Mouse (Mus musculus) gastrocnemius, postnatal 36 days (tissue): ENCODE results near the gene Prkacb. TPM values are rescaled to one million over a fixed set of nuclear protein-coding genes. Genes with fewer than 3 reads are reported as not detected.
"Not testable (repeated sequence)": the region's sequence is repeated elsewhere in the genome, so short reads cannot be mapped to it uniquely, and the experiment has no call there.

Experiments
- DNase-seq, 2 experiments: peaks; one replicate each; pipeline ENCODE4 v3.0.0; 2022
- intact Hi-C: fragments of 180-260 bp; cut with DNase I; formaldehyde crosslinking; loops from one replicate; pipeline ENCODE4 v1.15.1; 2025
- total RNA-seq, 2 experiments: library from RNA; stranded (reverse); gene quantifications; 2 replicates each; pipeline ENCODE4 v1.2.3; 2021

The Prkacb gene
- total RNA-seq, 2 experiments from 2014 or later: 35.5 to 39.4 TPM

DNA sequence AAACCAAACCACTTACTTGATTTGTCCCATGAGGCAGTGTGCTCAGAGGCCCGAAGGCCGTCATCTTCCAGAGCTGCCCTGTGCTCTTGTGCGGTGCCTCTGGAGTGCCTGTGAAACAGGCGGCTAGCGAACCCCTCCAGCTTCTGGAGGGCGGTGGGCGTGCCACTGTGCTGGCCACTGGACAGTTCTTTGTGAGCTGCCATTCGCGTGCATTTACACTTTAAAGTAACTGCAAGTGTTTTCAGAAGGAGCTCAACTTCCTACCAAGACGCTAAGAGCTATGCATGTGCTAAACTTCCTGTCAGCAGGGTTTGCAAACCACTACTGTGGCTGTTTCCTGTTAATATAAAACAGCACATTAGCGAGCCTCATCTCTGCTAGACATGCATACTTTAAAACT, 31.7 kb downstream of the Prkacb start:
- DNase-seq: peak in 1 of 2 experiments; percentile 28
- intact Hi-C loops: loop anchor here (5.0 kb wide), 1 partner anchor 219 kb away; no protein-coding TSS in a partner anchor

DNA sequence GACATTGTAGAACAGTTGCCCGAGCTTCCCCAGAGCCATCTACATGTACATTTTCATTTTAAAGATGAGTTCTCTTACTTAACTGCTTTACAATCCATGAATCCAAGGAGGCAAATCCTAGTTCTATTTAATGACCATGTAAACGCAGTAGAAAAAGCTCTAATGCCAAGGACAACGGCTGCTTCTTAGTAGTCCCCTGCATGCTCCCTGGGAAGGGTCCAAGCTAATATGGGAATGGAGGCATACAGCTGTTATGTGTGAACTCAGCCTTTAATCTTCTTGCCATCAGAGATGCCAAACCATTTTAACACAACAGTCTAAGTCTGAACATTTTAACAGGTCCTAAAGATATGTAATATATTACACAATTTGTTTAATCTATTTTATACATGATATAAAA, 32.5 kb downstream of the Prkacb start:
- intact Hi-C loops: loop anchor here (5.0 kb wide), 1 partner anchor 218 kb away; no protein-coding TSS in a partner anchor
- no peak for DNase-seq

DNA sequence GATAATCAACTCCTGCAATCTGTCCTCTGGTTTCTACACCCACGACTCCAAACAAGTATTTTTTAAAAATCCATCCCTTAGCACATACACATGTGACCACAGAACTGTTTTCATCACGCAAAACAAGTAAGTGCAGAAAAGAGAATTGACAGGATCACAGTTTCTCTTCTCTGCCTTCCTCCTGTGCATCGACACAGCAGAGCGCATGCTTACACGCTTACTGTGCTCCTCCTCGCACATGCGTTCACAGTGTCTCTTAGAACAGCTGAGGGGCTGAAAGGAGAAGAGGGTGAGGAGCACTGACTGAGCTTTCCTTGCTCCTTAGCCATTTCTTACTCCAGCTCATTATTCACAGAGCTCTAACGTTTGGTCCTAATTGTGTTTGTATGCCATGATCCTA, 33.9 kb downstream of the Prkacb start:
- intact Hi-C loops: no loop called here

DNA sequence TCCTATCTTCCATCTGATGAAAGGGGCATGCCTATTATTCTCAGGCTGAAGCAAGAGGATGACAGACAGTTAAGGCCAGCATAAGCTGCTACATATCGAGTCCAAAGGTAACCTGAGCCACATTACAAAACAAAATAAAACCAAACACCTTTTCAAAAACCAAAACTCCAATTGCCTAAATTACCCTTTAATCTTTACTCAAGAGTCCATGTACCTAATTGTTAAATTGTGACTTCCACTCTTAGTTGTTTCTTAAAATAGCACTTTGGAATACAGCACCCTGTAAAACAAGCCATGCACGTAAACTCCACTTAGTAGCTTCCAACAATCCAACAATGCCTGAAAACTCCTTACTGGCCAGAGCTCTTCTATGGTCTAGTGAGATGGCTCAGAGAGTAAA, 34.3 kb downstream of the Prkacb start:
- no peak for DNase-seq
- intact Hi-C loops: no loop called here

More for the DNA sequence above, 33.9 kb downstream of the Prkacb start:
- no peak for DNase-seq

DNA sequence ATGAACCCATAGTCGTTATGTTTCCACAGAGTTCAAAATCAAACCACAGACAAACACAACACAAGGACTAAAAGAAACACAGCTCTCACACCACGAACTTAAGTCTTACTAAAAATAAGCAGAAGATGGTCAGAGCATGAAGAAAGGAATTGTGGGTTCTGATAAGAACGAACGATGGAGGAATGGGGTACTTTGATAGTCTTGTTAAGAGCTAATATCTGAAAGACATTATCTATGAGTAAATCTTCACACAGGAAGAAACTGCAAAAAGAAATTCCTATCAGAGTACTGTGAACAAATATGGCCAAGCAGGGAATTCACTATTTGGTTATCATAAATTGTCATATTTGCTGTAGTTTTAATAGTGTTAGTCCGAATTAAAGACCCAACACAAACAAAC, 36.1 kb downstream of the Prkacb start:
- DNase-seq: no peak
- intact Hi-C loops: no loop called here

DNA sequence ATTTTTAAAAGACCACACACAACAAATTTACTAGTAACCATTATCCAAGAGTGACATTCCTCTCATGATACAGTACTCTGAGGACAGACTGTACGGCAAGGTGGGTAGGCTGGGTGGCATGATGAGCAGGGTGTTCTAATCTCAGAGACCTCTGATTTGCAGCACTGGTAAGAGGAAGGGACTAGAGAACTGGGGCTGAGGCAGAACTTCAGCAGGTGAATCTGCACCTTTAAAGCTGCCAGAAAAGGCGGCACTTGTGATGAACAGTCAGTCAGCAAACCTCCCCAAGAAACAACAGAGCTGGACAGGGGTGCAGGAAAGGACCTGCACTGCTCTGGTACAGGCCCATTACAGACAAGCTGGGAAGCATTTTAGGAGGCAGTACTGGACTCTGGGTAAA, 41.9 kb downstream of the Prkacb start:
- DNase-seq: no peak
- intact Hi-C loops: no loop called here

DNA sequence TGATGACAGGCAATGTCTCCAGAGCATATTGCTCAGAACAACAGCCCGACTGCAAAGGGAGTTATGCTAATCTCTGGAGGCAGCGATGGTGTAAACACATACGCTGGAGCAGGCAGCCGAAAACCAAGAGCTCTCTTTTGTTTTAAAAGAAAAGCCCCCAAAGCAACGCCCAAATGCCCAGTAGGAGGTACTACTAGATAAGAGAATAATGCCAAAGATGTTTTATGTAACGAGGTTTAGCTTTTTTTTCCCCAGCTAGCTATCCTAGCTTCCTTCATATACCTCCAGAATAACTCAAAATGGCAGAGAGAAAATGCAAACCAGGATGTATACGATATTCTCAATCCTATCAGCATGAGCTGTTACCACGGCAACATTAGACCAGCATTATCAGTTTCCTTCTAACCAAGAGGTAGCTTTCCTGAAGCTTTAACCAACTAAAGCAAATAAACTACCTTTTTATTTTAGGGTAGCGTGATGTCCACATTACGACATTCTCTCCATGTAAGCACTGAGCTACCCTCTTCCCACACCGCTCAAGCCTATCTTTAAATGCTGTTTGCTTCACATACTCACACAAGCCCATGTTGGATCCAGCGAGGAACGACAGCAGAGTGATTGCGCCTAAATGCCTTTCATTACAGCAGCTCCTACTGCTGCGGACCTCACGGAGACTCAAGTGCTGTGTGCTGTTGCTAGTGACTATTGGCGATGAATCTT, 42.7 kb downstream of the Prkacb start:
- DNase-seq: no peak
- intact Hi-C loops: no loop called here

DNA sequence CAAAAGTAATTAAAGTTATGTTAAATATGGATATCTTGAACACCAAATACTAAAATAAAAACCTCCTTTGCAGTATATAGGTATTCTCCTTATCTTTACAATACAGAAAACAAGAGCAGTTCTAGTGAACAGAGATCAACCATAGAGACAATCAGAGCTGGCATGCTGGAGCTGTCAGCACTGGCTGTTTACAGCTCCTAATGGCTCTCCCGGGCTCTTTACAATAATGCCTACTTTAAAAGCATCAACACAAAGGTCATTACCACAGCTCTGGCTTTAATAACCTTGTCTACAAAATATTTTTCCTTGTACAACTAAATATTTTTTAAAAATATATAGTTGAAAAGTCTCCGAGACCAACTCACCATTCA, 43.2 kb downstream of the Prkacb start:
- intact Hi-C loops: no loop called here
- DNase-seq: no peak

DNA sequence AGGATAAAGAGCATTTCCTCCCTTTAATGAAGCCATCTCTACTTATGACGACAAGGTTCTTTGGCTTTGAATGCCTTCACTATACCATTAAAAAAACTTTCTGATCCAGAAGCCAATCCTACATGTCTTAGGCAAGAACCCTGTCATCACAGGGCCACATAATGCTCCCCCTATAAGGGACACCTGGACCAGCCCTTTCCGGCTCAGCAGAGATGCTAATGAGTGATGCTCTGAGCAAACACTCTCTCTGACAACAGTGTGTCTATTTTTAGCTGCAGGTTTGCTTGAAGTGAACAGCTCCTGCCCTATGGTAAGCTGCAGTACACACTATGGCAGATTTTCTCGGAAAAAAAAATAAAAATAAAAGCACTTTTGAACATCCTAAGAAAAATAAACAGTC, 43.9 kb downstream of the Prkacb start:
- intact Hi-C loops: no loop called here
- no peak for DNase-seq

DNA sequence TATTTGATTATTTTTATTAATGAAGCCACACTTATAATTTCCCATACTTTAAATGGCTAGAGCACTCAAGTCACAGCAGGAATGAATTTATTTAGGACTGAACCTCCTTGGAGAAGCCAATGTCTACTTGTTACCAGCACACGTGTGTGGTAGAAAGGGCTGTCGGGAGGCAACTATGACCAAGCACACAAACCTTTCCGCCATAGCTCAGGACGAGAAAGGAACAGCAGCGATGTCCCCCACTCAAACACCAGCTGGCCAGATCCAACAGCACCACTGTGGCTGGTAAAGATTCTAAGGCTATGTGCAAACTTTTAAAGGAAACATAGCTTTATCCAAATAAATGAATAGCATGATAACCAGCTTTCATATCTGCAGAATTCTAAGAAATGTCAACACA, 44.4 kb downstream of the Prkacb start:
- no peak for DNase-seq
- intact Hi-C loops: no loop called here

DNA sequence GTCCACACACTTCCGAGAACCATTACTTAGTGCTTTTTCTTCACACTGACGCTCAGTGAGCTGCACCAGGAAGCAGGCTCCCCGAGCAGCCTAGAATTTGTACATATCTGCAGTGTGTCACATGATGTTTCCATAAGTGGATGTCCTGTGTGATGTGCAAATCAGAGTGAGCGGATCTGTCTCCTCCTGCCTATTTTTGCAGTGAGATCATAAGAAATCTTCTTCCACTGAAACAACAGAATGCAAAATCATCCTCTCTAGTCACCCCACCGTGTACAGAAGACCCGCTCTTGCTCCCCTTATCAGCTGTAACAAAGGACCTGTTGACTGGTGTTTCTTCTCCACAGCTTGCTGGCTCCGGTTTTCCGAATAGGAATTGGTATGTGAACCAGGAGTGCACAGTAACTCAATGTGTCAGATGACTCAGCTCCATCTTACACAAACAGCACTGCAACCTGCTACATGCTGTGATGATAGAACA, 46.0 kb downstream of the Prkacb start:
- intact Hi-C loops: no loop called here

DNA sequence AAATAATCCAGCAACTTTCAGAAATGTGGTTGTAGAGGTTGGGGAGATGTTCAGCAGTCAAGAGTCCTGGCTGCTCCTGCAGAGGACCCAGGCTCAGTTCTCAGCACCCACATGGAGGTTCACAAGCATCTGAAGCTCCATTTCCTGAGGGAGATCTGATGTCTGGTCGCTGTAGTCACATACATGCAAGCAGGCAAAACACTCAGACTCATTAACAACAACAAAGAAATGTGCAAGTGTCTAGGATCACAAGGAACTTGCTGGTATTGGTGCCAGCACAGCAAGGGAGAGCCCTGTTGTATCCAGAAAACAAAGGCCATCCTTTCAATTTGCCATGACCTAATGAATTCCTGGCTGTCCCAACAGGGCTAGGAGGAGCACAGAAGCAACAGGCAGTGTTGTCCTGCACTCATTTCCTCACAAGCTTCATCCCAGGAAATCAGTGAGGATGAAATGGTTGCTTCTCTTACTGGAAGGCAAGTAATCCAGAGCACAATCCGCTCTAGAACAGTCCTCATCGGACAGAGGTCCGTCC, 46.7 kb downstream of the Prkacb start:
- no peak for DNase-seq
- intact Hi-C loops: no loop called here

More for the DNA sequence above, 46.0 kb downstream of the Prkacb start:
- no peak for DNase-seq

DNA sequence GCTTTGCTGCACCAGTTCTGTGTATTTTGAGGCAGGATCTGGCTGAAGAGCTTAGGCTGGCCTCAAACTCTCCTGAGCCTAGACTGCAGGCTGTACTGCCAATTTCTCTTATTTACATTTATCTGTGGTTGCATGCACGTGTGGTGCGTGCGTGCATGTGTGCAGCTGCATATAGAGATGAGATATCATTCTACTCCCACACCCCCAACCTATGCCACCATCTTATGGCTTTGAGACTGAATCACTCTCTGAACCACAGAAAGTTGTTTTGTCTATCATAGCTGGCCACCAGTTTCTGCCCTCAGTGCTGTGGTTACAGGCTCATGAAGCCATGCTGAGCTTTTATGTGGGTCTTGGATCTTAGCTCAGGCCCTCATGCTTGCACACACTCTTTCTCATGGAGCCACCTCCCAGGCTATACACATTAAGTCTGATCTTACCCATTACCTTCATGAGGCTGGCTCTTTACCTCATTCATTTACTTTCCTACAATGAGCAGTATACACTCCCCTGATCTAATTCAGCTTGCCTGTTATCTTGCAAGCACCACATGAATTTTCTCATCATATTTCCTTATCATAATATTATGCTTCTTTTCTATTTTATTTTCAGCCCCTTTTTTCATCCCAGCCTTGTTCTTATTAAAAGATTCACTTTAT, 47.8 kb downstream of the Prkacb start:
- DNase-seq: no peak
- intact Hi-C loops: no loop called here

DNA sequence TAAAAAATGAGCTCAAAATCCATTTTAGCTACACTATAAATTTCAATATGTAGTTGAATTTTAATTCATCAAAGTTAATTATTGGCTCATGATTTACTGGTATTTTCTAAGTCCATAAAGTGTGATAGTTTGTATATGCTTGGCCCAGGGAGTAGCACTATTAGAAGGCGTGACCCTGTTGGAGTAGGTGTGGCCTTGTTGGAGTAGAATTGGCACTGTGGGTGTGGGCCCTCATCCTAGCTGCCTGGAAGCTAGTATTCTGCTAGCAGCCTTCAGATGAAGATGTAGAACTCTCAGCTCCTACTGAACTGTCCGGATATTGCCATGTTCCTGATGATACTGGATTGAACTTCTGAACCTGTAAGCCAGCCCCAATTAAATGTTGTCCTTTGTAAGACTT, 49.7 kb downstream of the Prkacb start:
- intact Hi-C loops, DNase-seq: not testable (repeated sequence)

DNA sequence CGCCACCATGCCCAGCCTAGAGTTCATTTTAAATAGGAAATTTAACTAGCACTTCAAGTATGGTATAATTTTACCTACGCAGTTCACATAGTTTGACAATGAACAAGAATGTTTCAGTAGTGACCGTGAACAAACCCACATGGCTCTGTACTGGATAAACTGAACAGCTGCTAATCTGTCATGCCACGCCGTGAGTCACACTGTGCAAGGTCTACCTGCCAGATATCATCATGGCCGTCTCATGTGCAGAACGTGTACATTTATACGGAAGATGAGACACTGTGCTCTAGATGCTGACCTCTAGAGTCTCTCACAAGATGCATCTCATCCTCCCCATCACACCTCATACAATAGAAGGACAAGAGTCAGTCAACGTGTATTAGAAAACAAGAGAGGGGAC, 51.5 kb downstream of the Prkacb start:
- DNase-seq: no peak
- intact Hi-C loops: no loop called here

DNA sequence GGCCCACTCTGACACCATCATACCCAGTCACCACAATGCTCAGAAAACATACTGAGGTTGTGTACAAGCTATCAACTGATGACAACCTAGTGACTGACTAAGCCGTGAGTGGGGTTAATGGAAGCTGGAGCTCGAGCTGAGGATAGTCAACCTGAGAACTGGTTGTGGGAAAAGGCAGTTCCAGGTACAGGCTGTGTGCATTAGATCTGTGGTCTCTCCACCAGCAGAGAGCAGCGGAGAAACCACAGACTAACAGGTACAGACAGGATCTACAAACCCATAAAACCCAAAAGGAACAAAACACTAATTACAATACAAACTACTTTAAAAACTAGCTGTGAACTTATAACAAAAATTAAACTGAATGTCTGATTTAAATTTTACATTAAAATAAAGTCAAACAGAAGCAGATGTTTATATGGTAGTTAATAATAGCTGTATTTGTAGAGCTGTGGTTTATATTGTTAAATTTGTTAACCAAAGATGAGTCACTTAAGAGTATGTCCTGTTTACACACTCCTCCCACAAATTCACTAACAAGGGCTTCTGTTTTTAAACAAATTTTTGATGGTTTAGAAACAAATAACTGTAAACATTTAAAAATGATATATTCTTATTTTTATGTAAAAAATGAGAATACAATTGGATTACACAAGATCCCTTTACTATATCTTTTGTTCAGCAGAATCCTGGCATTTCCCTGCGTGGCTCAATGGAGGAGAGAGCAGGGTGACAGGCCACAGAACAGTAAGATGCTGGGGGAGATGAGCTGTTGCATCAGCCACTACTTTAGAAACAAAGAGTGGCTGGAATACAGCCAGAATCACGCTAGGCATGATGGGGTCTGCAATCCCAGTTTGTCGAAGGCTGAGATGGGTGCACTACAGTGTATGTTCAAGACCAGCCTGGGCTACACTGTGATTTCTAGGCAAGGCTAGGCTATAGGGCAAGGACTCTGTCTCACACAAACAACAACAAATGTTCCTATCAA, 54.5 kb downstream of the Prkacb start:
- no peak for DNase-seq
- intact Hi-C loops: no loop called here

DNA sequence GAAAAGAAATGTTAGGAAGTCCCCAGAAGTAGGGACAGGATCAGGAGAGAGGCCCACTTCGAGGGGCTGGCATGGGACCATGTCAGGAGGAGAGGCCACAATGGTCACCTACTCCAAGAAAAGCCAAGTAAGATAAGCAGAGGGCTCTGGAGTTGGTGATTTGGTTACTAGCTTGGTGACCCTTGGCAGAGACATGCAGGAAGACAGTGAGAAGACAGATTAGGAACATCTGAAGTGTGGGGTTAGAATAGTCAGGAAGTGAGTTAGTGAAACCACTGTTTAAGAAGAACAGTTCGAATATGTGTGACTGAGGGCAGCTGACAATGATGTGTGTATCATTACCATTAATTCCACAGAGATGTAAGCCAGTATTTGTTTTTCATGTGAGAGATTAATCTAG, 58.5 kb downstream of the Prkacb start:
- intact Hi-C loops: no loop called here

DNA sequence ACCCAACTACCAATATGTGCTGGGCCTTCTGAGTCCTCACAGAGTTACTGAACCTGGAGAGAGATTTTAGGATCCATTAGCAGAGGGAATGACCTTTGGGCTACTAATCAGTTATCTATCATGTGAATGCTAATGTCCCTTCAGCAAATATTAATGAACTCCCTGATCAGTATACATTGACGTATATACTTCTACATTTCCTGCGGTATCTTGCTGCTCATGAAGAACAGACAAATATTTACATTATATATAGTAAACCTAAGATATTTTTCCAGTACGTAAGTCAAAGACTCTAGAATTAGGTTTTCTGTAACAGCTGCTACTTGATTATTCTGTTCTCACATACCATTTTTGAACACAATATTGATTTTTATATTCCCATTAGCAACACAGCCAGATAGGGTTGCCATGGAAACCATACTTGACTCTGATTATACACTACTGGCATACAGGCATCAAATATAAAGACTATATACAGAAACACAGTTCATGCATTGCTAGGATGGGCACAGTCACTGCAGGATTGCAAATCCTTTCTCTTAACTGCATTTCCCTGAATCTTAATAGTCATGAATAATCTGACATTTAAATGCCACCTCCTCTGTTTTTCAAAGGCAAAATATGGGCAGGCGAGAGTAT, 71.1 kb downstream of the Prkacb start:
- intact Hi-C loops: no loop called here
- no peak for DNase-seq

More for the DNA sequence above, 58.5 kb downstream of the Prkacb start:
- DNase-seq: no peak

DNA sequence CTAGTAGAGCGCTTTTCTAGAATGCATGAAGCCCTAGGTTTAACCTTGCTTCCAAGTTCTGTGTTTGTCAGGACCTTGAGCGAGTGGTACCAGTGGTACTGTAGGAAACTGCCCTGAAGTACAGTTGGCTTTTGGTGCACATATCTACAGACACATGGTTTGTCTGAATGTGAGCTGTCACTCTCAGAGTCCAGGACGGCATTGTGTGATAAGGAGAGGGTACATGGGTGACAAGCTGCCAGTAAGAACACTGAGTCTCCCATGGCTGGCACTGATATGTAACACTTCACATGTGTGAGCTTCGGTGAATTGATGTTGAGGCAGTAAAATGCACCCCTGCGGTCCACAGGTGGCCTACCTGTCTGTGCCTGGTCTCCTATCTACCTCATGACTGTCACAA, 71.6 kb downstream of the Prkacb start:
- DNase-seq: no peak
- intact Hi-C loops: no loop called here

DNA sequence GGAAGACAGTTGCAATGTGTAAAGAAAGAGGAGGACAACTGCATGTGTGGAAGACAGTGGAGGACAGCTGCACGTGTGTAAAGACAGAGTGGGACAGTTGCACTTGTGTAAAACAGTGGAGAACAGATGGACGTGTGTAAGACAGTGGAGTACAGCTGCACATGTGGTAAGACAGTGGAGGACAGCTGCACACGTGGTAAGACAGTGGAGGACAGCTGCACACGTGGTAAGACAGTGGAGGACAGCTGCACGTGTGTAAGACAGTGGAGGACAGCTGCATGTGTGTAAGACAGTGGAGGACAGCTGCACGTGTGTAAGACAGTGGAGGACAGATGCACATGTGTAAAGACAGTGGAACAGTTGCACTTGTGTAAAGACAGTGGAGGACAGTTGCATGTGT, 76.6 kb downstream of the Prkacb start:
- intact Hi-C loops: not testable (repeated sequence)

More for the DNA sequence above, 76.6 kb downstream of the Prkacb start:
- DNase-seq: not testable (repeated sequence)
